ENCODE assay signal across 10 mouse cellular contexts in genomic region chr13:63073911-63074675, GRCm38 (mm10).
DNase-seq lines count a peak whose midpoint lies in the region; ATAC-seq lines count a peak whose summit lies in the region.
"Had no signal": no experiment of that assay in that cellular context is flagged by ENCODE, and none has a peak within 500 bp of the region (broad histone marks: within the 10 kb centered on the region; RNA-seq: fewer than 3 reads in every experiment).

No protein-coding gene starts in this region.

- peaks cover 39% of the 10 kb centered on the region for H3K4me1 ChIP-seq in limb, embryonic 13.5 days

- H3K36me3 ChIP-seq in limb, embryonic 13.5 days = no peaks in the 10 kb centered on the region
- H3K36me3 ChIP-seq: liver, embryonic 13.5 days had no signal

- peak overlapping the region; percentile 78 for H3K27ac ChIP-seq in limb, embryonic 13.5 days
- H3K27ac ChIP-seq: liver, embryonic 13.5 days had no signal

- peak; percentile 70; the same call in 1 of the 2 replicates for ATAC-seq in limb, embryonic 13.5 days (ENCODE audit: low FRiP score, low read depth)
- ATAC-seq: activated CD4-positive, CD25-positive, alpha-beta regulatory T cell, adult 4 months had no signal

- no peak overlapping the region for H3K4me3 ChIP-seq in limb, embryonic 13.5 days
- H3K4me3 ChIP-seq: liver, embryonic 13.5 days had no signal

- no peaks in the 10 kb centered on the region for H3K9me3 ChIP-seq in limb, embryonic 13.5 days
- H3K9me3 ChIP-seq: liver, embryonic 13.5 days had no signal

- WGBS in limb, embryonic 13.5 days = 27% methylated on average over 9 of the region's 9 CpGs

- no peak overlapping the region for H3K9ac ChIP-seq in limb, embryonic 13.5 days
- H3K9ac ChIP-seq: liver, embryonic 13.5 days had no signal

- 0 out of 2 replicates have a peak overlapping the region, but pooled peaks have one; percentile 3 for H3K4me2 ChIP-seq in limb, embryonic 13.5 days (replicated peaks)
- H3K4me2 ChIP-seq: liver, embryonic 13.5 days had no signal

- peak; percentile 35 for DNase-seq in adrenal gland, postnatal 10 days
- DNase-seq in adrenal gland, postnatal 14 days = no peak
- peak; percentile 35 for DNase-seq in right cerebral cortex, adult 18-20 months
- no peak for DNase-seq in right cerebral cortex, postnatal 25 days
- DNase-seq in thymus, postnatal 14 days = no peak
- DNase-seq in ovary, postnatal 10 days (ENCODE audit: low spot score) = no peak
- DNase-seq in left cerebral cortex, adult 9 months (ENCODE audit: low spot score in 2 of 2) = no peak
- DNase-seq: liver, embryonic 13.5 days had no signal

- H3K27me3 ChIP-seq in limb, embryonic 13.5 days = no peaks in the 10 kb centered on the region
- H3K27me3 ChIP-seq: liver, embryonic 13.5 days had no signal

Comparison
In these comparisons a context has a peak if more than half of its experiments do, and no peak if none do; other contexts are left out.
1. DNase-seq: peak in adrenal gland, postnatal 10 days (single experiment) and right cerebral cortex, adult 18-20 months (single experiment); none in adrenal gland, postnatal 14 days (single experiment), right cerebral cortex, postnatal 25 days (single experiment), thymus, postnatal 14 days (single experiment), ovary, postnatal 10 days (single experiment) and left cerebral cortex, adult 9 months (0 of 2).